Mouse (Mus musculus) limb, embryonic 12.5 days (tissue): ENCODE measurements at regions not wholly inside any gene's neighbourhood (a gene's known extent, or its start where the extent isn't known, plus 50 kb on each side); places are given as distances from the start of the nearest gene placed in this dataset.
A peak's percentile ranks its signal among the peaks of the same experiment; 100 is the strongest.

ENCODE experiments used
- ATAC-seq: fragments of 200-750 bp; cut with Nextera tagmentation; 2 replicates; pipeline ENCODE4 v1.8.0; 2017; ENCODE audit warnings: low read depth, moderate TSS enrichment; ENCODE audit not compliant: insufficient number of reproducible peaks, insufficient read depth, low FRiP score, low TSS enrichment
- H3K27ac ChIP-seq: fragments of 300-500 bp; sonication (generic); 2 replicates; pipeline ENCODE4 v1.5.1; 2016; ENCODE audit warnings: mild to moderate bottlenecking, moderate library complexity
- H3K27me3 ChIP-seq: fragments of 300-500 bp; sonication (generic); 2 replicates; pipeline ENCODE4 v1.6.1; 2016; ENCODE audit warnings: mild to moderate bottlenecking, moderate library complexity
- H3K36me3 ChIP-seq: fragments of 300-500 bp; sonication (generic); 2 replicates; pipeline ENCODE4 v1.6.1; 2016; ENCODE audit warnings: mild to moderate bottlenecking, moderate library complexity
- H3K4me1 ChIP-seq: fragments of 300-500 bp; sonication (generic); replicated peaks from 2 replicates; pipeline ENCODE4 v1.6.1; 2016
- H3K4me2 ChIP-seq: fragments of 300-500 bp; sonication (generic); 2 replicates; pipeline ENCODE4 v1.6.1; 2016; ENCODE audit warnings: mild to moderate bottlenecking, moderate library complexity
- H3K4me3 ChIP-seq: fragments of 300-500 bp; sonication (generic); replicated peaks from 2 replicates; pipeline ENCODE4 v1.5.1; 2016; ENCODE audit warnings: mild to moderate bottlenecking
- H3K9ac ChIP-seq: fragments of 300-500 bp; sonication (generic); replicated peaks from 2 replicates; pipeline ENCODE4 v1.6.1; 2016; ENCODE audit warnings: mild to moderate bottlenecking, moderate library complexity
- H3K9me3 ChIP-seq: fragments of 300-500 bp; sonication (generic); 2 replicates; pipeline ENCODE4 v1.6.1; 2016; ENCODE audit warnings: mild to moderate bottlenecking, moderate library complexity
- WGBS: fragments of 180-500 bp; shearing (Covaris S2); methylation state at CpG from one replicate; pipeline ENCODE4 v1.1.7; 2016; 5-methylcytosine and 5-hydroxymethylcytosine counted together

DNA sequence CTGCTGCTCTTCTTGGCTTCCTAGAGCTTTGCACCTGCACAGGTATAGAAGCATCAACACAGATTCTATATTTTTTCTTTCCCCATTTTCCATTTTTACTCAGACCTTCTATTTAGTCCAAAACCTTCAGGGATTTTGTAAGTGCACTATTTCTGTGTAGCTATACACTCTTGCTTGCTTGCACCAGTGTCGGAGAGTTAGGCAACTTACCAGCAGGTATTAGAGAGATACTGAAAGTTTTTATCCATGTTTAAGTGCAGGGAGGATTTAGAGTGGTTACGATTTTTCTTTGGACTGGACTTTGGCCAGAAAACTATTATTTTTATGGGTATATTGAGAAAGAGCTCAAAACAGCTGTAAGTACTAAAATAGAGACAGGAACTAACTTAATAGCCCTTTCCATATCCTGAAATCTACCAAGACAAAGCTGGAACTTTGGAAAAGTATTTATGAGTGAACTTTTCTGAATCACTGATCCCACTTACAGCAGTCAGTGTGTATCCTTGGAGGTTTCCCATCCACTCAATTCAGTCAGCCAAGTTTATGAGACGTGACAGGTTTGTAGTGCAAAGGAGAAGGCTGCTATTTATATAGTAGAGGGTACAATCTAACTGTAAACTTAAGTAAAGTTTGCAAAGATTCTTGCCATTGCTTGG is 1088.8 kb upstream of the Pcdh20 start:
- H3K4me2 ChIP-seq, result no peak overlapping the region
- H3K27me3 ChIP-seq, result no peaks in the 10 kb centered on the region
- H3K4me3 ChIP-seq, result no peak overlapping the region
- H3K9ac ChIP-seq, result no peak overlapping the region
- WGBS, result 39% methylated on average over 3 of the region's 3 CpGs
- H3K4me1 ChIP-seq, result no peaks in the 10 kb centered on the region
- no peaks in the 10 kb centered on the region for H3K36me3 ChIP-seq
- no peaks in the 10 kb centered on the region for H3K9me3 ChIP-seq
- H3K27ac ChIP-seq, result 0 out of 2 replicates have a peak overlapping the region, but pooled peaks have one; percentile 56
- peak; percentile 88 for ATAC-seq

DNA sequence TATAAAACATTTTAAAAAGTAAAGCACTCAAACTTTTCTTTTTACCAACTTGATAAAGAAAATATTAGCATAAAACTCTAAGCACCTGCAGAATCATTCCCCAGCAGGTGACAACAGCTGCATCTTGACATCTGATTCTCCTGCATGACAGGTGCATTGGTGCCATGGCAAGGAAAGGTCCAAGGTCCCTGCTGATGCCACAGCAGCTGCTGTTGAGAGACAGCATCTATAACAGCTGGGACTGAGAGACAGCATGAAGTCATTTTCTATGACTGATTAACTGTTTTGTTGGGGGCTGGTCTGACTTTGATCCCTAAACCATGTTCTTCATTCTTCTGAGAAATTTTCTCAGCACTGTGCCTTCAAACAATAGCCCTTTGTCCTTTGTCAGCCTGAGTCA is 1086.1 kb upstream of the Pcdh20 start:
- Histone ChIP-seq H3K36me3 (no peaks in the 10 kb centered on the region), H3K4me1 (no peaks in the 10 kb centered on the region), H3K4me2 (no peak overlapping the region), H3K4me3 (no peak overlapping the region), H3K27ac (no peak overlapping the region), H3K27me3 (no peaks in the 10 kb centered on the region), H3K9me3 (no peaks in the 10 kb centered on the region), H3K9ac (no peak overlapping the region)
- no peak for ATAC-seq

DNA sequence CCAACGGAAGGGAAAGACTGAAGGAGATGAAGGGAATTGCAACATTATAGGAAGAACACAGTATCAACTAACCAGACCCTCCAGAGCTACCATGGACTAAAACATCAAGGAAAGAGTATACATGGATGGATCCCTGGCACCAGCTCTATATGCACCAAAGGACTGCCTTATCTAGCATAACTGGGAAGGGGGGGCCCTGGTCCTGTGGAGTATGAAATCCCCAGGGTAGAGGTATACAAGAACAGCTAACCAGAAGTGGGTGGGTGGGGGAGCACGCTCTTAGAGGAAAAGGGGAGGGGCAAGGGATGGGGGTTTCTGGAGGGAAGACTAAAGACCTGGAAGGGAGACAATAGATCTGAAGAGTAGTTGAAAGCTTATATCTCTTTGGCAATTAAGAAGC is 1085.0 kb upstream of the Pcdh20 start:
- Histone ChIP-seq H3K4me1 (no peaks in the 10 kb centered on the region), H3K9ac (no peak overlapping the region), H3K36me3 (no peaks in the 10 kb centered on the region), H3K4me2 (no peak overlapping the region), H3K27me3 (no peaks in the 10 kb centered on the region), H3K4me3 (no peak overlapping the region), H3K27ac (no peak overlapping the region), H3K9me3 (no peaks in the 10 kb centered on the region)
- 56% methylated on average over 2 of the region's 2 CpGs for WGBS
- no peak for ATAC-seq

DNA sequence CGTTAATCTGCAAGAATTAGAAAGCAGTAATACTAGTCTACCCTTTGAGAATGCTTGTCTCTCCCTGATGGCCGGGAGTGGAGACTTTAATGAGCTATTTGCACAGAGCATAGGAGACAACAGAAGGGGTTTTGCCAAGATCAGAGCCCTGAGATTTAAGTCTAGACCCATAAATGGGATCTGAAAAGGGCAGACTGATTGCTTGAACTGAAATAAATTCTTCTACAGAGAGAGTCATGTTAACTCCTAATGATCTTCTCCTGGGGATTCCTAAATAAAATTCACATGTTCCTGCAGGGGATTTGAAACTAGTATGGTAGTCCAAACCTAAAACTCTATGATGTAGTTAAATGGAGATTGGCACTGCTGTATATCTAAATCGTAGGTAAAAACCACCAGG is 1082.9 kb upstream of the Pcdh20 start:
- Histone ChIP-seq H3K36me3 (no peaks in the 10 kb centered on the region), H3K9me3 (no peaks in the 10 kb centered on the region), H3K4me1 (no peaks in the 10 kb centered on the region), H3K9ac (no peak overlapping the region), H3K27me3 (no peaks in the 10 kb centered on the region), H3K4me3 (no peak overlapping the region), H3K4me2 (no peak overlapping the region), H3K27ac (no peak overlapping the region)
- no peak for ATAC-seq
- 34% methylated on average over 3 of the region's 3 CpGs for WGBS
